Mouse (Mus musculus): ENCODE measurements around the gene Gm17535. TPM values are rescaled to one million over a fixed set of nuclear protein-coding genes. Genes with fewer than 3 reads are reported as not detected.
"Not testable (repeated sequence)": the region's sequence is repeated elsewhere in the genome, so short reads cannot be mapped to it uniquely, and the experiment has no call there.

The Gm17535 gene
- polyA plus RNA-seq, 1 experiment from 2014 or later = not detected

DNA sequence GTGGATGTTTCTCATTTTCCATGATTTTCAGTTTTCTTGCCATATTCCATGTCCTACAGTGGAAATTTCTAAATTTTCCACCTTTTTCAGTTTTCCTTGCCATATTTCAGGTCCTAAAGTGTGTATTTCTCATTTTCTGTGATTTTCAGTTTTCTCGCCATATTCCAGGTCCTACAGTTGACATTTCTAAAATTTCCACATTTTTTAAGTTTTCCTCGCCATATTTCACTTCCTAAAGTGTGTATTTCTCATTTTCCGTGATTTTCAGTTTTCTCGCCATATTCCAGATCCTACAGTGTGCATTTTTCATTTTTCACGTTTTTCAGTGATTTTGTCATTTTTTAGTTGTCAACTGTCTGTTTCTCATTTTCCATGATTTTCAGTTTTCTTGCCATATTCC lies 25.1 kb upstream of the Gm17535 start:
- H3K9ac ChIP-seq (ENCODE audit: low read length); H3K9me3 ChIP-seq (ENCODE audit: control insufficient read depth, low read length); H3K36me3 ChIP-seq (ENCODE audit: control insufficient read depth, insufficient read depth, low read length); H3K4me2 ChIP-seq (ENCODE audit: low read depth, severe bottlenecking); H3K27me3 ChIP-seq (ENCODE audit: control insufficient read depth, insufficient read depth, low read length); H3K4me1 ChIP-seq (ENCODE audit: control insufficient read depth, insufficient read depth, low read length); DNase-seq (ENCODE audit: low spot score); H3K4me3 ChIP-seq (ENCODE audit: low read depth, low read length); H3K27ac ChIP-seq (replicated peaks; ENCODE audit: low read depth, low read length): not testable (repeated sequence)
- peak; percentile 63 for ATAC-seq (ENCODE audit: insufficient number of reproducible peaks, low FRiP score, low TSS enrichment, low read depth)
- no CpG with 5 or more reads among the region's 5 CpGs for WGBS

DNA sequence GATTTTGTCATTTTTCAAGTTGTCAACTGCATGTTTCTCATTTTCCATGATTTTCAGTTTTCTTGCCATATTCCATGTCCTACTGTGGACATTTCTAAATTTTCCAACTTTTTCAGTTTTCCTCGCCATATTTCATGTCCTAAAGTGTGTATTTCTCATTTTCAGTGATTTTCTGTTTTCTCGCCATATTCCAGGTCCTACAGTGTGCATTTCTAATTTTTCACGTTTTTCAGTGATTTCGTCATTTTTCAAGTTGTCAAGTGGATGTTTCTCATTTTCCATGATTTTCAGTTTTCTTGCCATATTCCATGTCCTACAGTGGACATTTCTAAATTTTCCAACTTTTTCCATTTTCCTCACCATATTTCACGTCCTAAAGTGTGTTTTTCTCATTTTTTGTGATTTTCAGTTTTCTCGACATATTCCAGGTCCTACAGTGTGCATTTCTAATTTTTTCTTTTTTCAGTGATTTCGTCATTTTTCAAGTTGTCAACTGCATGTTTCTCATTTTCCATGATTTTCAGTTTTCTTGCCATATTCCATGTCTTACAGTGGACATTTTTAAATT lies 22.3 kb upstream of the Gm17535 start:
- H3K4me2 ChIP-seq (ENCODE audit: low read depth, severe bottlenecking); DNase-seq (ENCODE audit: low spot score); H3K27me3 ChIP-seq (ENCODE audit: control insufficient read depth, insufficient read depth, low read length); H3K36me3 ChIP-seq (ENCODE audit: control insufficient read depth, insufficient read depth, low read length); H3K4me1 ChIP-seq (ENCODE audit: control insufficient read depth, insufficient read depth, low read length); H3K27ac ChIP-seq (replicated peaks; ENCODE audit: low read depth, low read length); H3K4me3 ChIP-seq (ENCODE audit: low read depth, low read length); H3K9me3 ChIP-seq (ENCODE audit: control insufficient read depth, low read length); ATAC-seq (ENCODE audit: insufficient number of reproducible peaks, low FRiP score, low TSS enrichment, low read depth); H3K9ac ChIP-seq (ENCODE audit: low read length): not testable (repeated sequence)
- WGBS = 89% methylated on average over 2 of the region's 7 CpGs

DNA sequence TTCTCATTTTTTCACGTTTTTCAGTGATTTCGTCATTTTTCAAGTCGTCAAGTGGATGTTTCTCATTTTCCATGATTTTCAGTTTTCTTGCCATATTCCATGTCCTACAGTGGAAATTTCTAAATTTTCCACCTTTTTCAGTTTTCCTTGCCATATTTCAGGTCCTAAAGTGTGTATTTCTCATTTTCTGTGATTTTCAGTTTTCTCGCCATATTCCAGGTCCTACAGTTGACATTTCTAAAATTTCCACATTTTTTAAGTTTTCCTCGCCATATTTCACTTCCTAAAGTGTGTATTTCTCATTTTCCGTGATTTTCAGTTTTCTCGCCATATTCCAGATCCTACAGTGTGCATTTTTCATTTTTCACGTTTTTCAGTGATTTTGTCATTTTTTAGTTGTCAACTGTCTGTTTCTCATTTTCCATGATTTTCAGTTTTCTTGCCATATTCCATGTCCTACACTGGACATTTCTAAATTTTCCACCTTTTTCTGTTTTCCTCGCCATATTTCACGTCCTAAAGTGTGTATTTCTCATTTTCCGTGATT lies 21.6 kb upstream of the Gm17535 start, which contains the start of gene Gm10721:
TSS of gene Gm10721 (plus strand) at position 408 of the 547 bp plus-strand sequence.
- no CpG with 5 or more reads among the region's 11 CpGs for WGBS

DNA sequence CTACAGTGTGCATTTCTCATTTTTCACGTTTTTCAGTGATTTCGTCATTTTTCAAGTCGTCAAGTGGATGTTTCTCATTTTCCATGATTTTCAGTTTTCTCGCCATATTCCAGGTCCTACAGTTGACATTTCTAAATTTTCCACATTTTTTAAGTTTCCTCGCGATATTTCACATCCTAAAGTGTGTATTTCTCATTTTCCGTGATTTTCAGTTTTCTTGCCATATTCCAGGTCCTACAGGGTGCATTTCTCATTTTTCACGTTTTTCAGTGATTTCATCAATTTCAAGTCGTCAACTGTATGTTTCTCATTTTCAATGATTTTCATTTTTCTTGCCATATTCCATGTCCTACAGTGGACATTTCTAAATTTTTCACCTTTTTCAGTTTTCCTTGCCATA lies 19.0 kb upstream of the Gm17535 start, which contains the start of gene Gm10720:
TSS of gene Gm10720 (plus strand) at position 301 of the 400 bp plus-strand sequence.
- DNase-seq (ENCODE audit: low spot score); H3K9ac ChIP-seq (ENCODE audit: low read length); H3K27me3 ChIP-seq (ENCODE audit: control insufficient read depth, insufficient read depth, low read length); H3K4me1 ChIP-seq (ENCODE audit: control insufficient read depth, insufficient read depth, low read length); ATAC-seq (ENCODE audit: insufficient number of reproducible peaks, low FRiP score, low TSS enrichment, low read depth); H3K27ac ChIP-seq (replicated peaks; ENCODE audit: low read depth, low read length); H3K36me3 ChIP-seq (ENCODE audit: control insufficient read depth, insufficient read depth, low read length); H3K4me3 ChIP-seq (ENCODE audit: low read depth, low read length); H3K4me2 ChIP-seq (ENCODE audit: low read depth, severe bottlenecking); H3K9me3 ChIP-seq (ENCODE audit: control insufficient read depth, low read length): not testable (repeated sequence)
- WGBS = 64% methylated on average over 4 of the region's 9 CpGs

More for the DNA sequence above, 21.6 kb upstream of the Gm17535 start, which contains the start of gene Gm10721:
- DNase-seq (ENCODE audit: low spot score); H3K27ac ChIP-seq (replicated peaks; ENCODE audit: low read depth, low read length); H3K27me3 ChIP-seq (ENCODE audit: control insufficient read depth, insufficient read depth, low read length); H3K4me1 ChIP-seq (ENCODE audit: control insufficient read depth, insufficient read depth, low read length); H3K4me2 ChIP-seq (ENCODE audit: low read depth, severe bottlenecking); H3K4me3 ChIP-seq (ENCODE audit: low read depth, low read length); H3K9ac ChIP-seq (ENCODE audit: low read length); H3K36me3 ChIP-seq (ENCODE audit: control insufficient read depth, insufficient read depth, low read length); H3K9me3 ChIP-seq (ENCODE audit: control insufficient read depth, low read length): not testable (repeated sequence)
- peak; percentile 74 for ATAC-seq (ENCODE audit: insufficient number of reproducible peaks, low FRiP score, low TSS enrichment, low read depth)

DNA sequence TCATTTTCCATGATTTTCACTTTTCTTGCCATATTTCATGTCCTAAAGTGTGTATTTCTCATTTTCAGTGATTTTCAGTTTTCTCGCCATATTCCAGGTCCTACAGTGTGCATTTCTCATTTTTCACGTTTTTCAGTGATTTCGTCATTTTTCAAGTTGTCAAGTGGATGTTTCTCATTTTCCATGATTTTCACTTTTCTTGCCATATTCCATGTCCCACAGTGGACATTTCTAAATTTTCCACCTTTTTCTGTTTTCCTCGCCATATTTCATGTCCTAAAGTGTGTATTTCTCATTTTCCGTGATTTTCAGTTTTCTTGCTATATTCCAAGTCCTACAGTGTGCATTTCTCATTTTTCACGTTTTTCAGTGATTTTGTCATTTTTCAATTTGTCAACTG lies 18.5 kb upstream of the Gm17535 start:
- not testable (repeated sequence) for H3K4me1 ChIP-seq (ENCODE audit: control insufficient read depth, insufficient read depth, low read length); H3K9ac ChIP-seq (ENCODE audit: low read length); H3K36me3 ChIP-seq (ENCODE audit: control insufficient read depth, insufficient read depth, low read length); H3K9me3 ChIP-seq (ENCODE audit: control insufficient read depth, low read length); H3K27me3 ChIP-seq (ENCODE audit: control insufficient read depth, insufficient read depth, low read length); ATAC-seq (ENCODE audit: insufficient number of reproducible peaks, low FRiP score, low TSS enrichment, low read depth); H3K4me3 ChIP-seq (ENCODE audit: low read depth, low read length); H3K4me2 ChIP-seq (ENCODE audit: low read depth, severe bottlenecking); DNase-seq (ENCODE audit: low spot score); H3K27ac ChIP-seq (replicated peaks; ENCODE audit: low read depth, low read length)
- WGBS = 65% methylated on average over 4 of the region's 6 CpGs

DNA sequence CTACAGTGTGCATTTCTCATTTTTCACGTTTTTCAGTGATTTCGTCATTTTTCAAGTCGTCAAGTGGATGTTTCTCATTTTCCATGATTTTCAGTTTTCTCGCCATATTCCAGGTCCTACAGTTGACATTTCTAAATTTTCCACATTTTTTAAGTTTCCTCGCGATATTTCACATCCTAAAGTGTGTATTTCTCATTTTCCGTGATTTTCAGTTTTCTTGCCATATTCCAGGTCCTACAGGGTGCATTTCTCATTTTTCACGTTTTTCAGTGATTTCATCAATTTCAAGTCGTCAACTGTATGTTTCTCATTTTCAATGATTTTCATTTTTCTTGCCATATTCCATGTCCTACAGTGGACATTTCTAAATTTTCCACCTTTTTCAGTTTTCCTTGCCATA lies 17.3 kb upstream of the Gm17535 start, which contains the start of gene Gm10719:
TSS of gene Gm10719 (plus strand) at position 301 of the 400 bp plus-strand sequence.
- no CpG with 5 or more reads among the region's 9 CpGs for WGBS
- not testable (repeated sequence) for DNase-seq (ENCODE audit: low spot score); H3K36me3 ChIP-seq (ENCODE audit: control insufficient read depth, insufficient read depth, low read length); H3K4me3 ChIP-seq (ENCODE audit: low read depth, low read length); H3K9ac ChIP-seq (ENCODE audit: low read length); H3K4me2 ChIP-seq (ENCODE audit: low read depth, severe bottlenecking); H3K27ac ChIP-seq (replicated peaks; ENCODE audit: low read depth, low read length); H3K4me1 ChIP-seq (ENCODE audit: control insufficient read depth, insufficient read depth, low read length); H3K27me3 ChIP-seq (ENCODE audit: control insufficient read depth, insufficient read depth, low read length); H3K9me3 ChIP-seq (ENCODE audit: control insufficient read depth, low read length); ATAC-seq (ENCODE audit: insufficient number of reproducible peaks, low FRiP score, low TSS enrichment, low read depth)

DNA sequence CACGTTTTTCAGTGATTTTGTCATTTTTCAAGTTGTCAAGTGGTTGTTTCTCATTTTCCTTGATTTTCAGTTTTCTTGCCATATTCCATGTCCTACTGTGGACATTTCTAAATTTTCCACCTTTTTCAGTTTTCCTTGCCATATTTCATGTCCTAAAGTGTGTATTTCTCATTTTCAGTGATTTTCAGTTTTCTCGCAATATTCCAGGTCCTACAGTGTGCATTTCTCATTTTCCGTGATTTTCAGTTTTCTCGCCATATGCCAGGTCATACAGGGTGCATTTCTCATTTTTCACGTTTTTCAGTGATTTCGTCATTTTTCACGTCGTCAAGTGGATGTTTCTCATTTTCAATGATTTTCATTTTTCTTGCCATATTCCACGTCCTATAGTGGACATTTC lies 15.5 kb upstream of the Gm17535 start:
- not testable (repeated sequence) for H3K27me3 ChIP-seq (ENCODE audit: control insufficient read depth, insufficient read depth, low read length); H3K4me3 ChIP-seq (ENCODE audit: low read depth, low read length); H3K4me1 ChIP-seq (ENCODE audit: control insufficient read depth, insufficient read depth, low read length); H3K36me3 ChIP-seq (ENCODE audit: control insufficient read depth, insufficient read depth, low read length); H3K9me3 ChIP-seq (ENCODE audit: control insufficient read depth, low read length); H3K27ac ChIP-seq (replicated peaks; ENCODE audit: low read depth, low read length); ATAC-seq (ENCODE audit: insufficient number of reproducible peaks, low FRiP score, low TSS enrichment, low read depth); H3K4me2 ChIP-seq (ENCODE audit: low read depth, severe bottlenecking); H3K9ac ChIP-seq (ENCODE audit: low read length); DNase-seq (ENCODE audit: low spot score)
- WGBS = 65% methylated on average over 8 of the region's 9 CpGs

DNA sequence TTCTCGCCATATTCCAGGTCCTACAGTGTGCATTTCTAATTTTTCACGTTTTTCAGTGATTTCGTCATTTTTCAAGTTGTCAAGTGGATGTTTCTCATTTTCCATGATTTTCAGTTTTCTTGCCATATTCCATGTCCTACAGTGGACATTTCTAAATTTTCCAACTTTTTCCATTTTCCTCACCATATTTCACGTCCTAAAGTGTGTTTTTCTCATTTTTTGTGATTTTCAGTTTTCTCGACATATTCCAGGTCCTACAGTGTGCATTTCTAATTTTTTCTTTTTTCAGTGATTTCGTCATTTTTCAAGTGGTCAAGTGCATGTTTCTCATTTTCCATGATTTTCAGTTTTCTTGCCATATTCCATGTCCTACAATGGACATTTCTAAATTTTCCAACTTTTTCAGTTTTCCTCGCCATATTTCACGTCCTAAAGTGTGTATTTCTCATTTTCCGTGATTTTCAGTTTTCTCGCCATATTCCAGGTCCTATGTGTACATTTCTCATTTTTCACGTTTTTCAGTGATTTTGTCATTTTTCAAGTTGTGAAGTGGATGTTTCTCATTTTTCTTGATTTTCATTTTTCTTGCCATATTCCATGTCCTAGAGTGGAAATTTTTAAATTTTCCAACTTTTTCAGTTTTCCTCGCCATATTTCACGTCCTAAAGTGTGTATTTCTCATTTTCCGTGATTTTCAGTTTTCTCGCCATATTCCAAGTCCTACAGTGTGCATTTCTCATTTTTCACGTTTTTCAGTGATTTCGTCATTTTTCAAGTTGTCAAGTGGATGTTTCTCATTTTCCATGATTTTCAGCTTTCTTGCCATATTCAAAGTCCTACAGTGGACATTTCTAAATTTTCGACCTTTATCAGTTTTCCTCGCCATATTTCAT lies 14.3 kb upstream of the Gm17535 start:
- H3K27me3 ChIP-seq (ENCODE audit: control insufficient read depth, insufficient read depth, low read length); H3K9ac ChIP-seq (ENCODE audit: low read length); H3K4me1 ChIP-seq (ENCODE audit: control insufficient read depth, insufficient read depth, low read length); H3K4me3 ChIP-seq (ENCODE audit: low read depth, low read length); H3K27ac ChIP-seq (replicated peaks; ENCODE audit: low read depth, low read length); H3K4me2 ChIP-seq (ENCODE audit: low read depth, severe bottlenecking); DNase-seq (ENCODE audit: low spot score); H3K36me3 ChIP-seq (ENCODE audit: control insufficient read depth, insufficient read depth, low read length); H3K9me3 ChIP-seq (ENCODE audit: control insufficient read depth, low read length): not testable (repeated sequence)
- ATAC-seq (ENCODE audit: insufficient number of reproducible peaks, low FRiP score, low TSS enrichment, low read depth) = peak; percentile 67; the same call in 1 of the 2 replicates
- 74% methylated on average over 11 of the region's 19 CpGs for WGBS
